Mouse (Mus musculus): ENCODE data around the gene Gm42906. TPM values are rescaled to one million over a fixed set of nuclear protein-coding genes. Genes with fewer than 3 reads are reported as not detected.

Gene Gm42906
- polyA plus RNA-seq, 1 experiment from 2014 or later: not detected

DNA sequence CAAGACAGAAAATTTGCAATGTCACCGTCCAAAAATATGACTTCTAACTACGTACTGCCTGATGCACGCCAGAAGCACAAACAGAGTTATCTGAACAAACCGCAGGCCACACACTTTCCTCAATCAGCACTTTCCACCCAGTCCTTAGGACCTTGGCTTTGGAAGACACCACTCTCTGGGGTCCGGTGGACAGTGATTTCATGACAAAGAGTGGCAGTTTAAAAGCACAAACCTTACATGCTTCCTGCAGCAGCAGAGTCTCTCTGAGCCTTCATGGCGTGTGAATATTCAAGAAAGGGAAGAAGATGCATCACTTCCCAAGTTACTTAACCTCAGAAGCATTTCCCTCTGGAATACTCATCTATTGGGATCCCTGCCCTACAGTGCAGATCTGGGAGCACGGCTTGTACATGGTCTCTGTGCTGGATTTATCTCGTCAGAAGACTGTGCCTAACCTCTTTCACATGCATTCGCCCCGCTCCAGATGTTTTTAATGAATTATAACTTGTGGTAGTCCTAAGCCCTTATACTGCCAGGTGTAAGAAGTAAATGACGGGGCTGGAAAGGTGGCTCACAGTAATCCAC is 244.2 kb downstream of the Gm42906 start:
- Histone ChIP-seq H3K36me3 (replicated peaks) (no peaks in the 10 kb centered on the region), H3K27me3 (ENCODE audit: poor library complexity, severe bottlenecking) (no peaks in the 10 kb centered on the region), H3K27ac (no peak overlapping the region), H3K4me1 (peaks cover 13% of the 10 kb centered on the region), H3K4me3 (no peak overlapping the region), H3K9me3 (no peaks in the 10 kb centered on the region)
- no peak for DNase-seq (ENCODE audit: extremely low spot score, low spot score)
- 89% methylated on average over 11 of the region's 11 CpGs for WGBS

- no peak overlapping the region for H3K4me3 ChIP-seq
- 91% methylated on average over 8 of the region's 8 CpGs for WGBS
Measured at GRCm38 (mm10) chr5:151181288-151181687, 246.7 kb downstream of the Gm42906 start.

GRCm38 (mm10) chr5:151180176-151180785 is 247.7 kb downstream of the Gm42906 start:
- no peak for DNase-seq (ENCODE audit: extremely low spot score, low spot score)
- H3K36me3 ChIP-seq (replicated peaks): no peaks in the 10 kb centered on the region
- WGBS: 93% methylated on average over 9 of the region's 9 CpGs

More at GRCm38 (mm10) chr5:151181288-151181687, 246.7 kb downstream of the Gm42906 start:
- Histone ChIP-seq H3K4me1 (peaks cover 9% of the 10 kb centered on the region), H3K9me3 (no peaks in the 10 kb centered on the region), H3K27me3 (ENCODE audit: poor library complexity, severe bottlenecking) (no peaks in the 10 kb centered on the region), H3K27ac (no peak overlapping the region), H3K36me3 (replicated peaks) (no peaks in the 10 kb centered on the region)
- no peak for DNase-seq (ENCODE audit: extremely low spot score, low spot score)

GRCm38 (mm10) chr5:151177171-151177570 is 250.8 kb downstream of the Gm42906 start:
- no peaks in the 10 kb centered on the region for H3K36me3 ChIP-seq (replicated peaks)
- 92% methylated on average over 3 of the region's 3 CpGs for WGBS
- H3K4me1 ChIP-seq: 0 out of 2 replicates have a peak, but pooled peaks cover 8% of the 10 kb centered on the region
- H3K27ac ChIP-seq: no peak overlapping the region
- no peaks in the 10 kb centered on the region for H3K27me3 ChIP-seq (ENCODE audit: poor library complexity, severe bottlenecking)
- no peak for DNase-seq (ENCODE audit: extremely low spot score, low spot score)
- no peaks in the 10 kb centered on the region for H3K9me3 ChIP-seq
- no peak overlapping the region for H3K4me3 ChIP-seq

More at GRCm38 (mm10) chr5:151180176-151180785, 247.7 kb downstream of the Gm42906 start:
- no peak overlapping the region for H3K4me3 ChIP-seq
- H3K9me3 ChIP-seq: no peaks in the 10 kb centered on the region
- peaks cover 3% of the 10 kb centered on the region for H3K4me1 ChIP-seq
- no peaks in the 10 kb centered on the region for H3K27me3 ChIP-seq (ENCODE audit: poor library complexity, severe bottlenecking)
- H3K27ac ChIP-seq: no peak overlapping the region

- Histone ChIP-seq H3K4me1 (0 out of 2 replicates have a peak, but pooled peaks cover 8% of the 10 kb centered on the region), H3K9me3 (no peaks in the 10 kb centered on the region), H3K27me3 (ENCODE audit: poor library complexity, severe bottlenecking) (no peaks in the 10 kb centered on the region), H3K4me3 (no peak overlapping the region), H3K36me3 (replicated peaks) (no peaks in the 10 kb centered on the region), H3K27ac (no peak overlapping the region)
- WGBS: 83% methylated on average over 4 of the region's 4 CpGs
- DNase-seq (ENCODE audit: extremely low spot score, low spot score): no peak
Measured at GRCm38 (mm10) chr5:151175897-151176313, 252.1 kb downstream of the Gm42906 start.

DNA sequence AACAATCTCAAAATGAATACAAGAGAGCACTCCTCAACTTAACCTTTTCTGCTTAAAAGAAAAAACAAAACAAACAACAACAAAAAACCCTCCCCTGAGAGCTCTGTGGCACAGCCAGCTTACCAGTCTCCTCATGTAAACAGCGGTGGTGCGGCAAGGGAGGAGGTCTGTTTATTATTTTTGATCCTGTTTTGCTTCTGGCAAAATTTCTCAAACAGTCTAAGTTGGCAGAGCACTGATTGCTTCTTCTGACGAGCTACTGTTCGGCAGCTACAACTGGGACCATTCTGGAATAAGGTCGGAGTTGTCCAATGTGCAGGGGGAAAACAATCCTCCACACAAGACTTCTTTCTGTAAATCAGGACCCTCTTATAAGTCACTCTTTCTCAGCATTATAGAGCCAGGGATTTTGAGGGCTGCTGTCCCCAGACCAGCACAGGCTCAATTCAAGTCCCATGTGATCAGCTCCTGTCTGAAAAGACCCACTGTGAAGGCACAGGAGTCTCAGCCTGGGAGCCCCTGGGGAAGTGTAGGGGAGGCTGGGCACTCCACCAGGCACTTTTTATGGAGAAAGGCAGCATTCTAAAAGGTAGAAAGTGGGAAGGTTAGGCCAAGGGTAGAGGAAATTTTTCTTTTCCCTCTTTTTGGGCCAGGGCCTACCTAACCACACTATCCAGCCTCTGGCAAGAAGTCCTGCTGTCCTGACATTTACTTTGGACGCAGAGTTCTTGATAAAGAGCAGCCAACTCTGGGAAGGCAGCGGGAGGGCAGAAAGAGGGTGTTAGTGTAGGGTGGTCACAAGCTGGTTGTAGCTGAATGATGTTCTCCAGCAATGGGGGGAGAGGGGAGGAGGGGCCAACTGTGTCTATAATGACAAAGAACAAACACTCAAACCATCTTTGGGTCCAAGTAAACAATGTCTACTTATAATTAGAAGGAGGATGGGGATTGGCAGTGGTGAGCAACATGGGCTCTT is 253.2 kb downstream of the Gm42906 start:
- Histone ChIP-seq H3K27ac (no peak overlapping the region), H3K27me3 (ENCODE audit: poor library complexity, severe bottlenecking) (no peaks in the 10 kb centered on the region), H3K9me3 (no peaks in the 10 kb centered on the region), H3K4me3 (no peak overlapping the region), H3K4me1 (0 out of 2 replicates have a peak, but pooled peaks cover 8% of the 10 kb centered on the region), H3K36me3 (replicated peaks) (no peaks in the 10 kb centered on the region)
- no peak for DNase-seq (ENCODE audit: extremely low spot score, low spot score)
- 82% methylated on average over 7 of the region's 7 CpGs for WGBS

- Histone ChIP-seq H3K27ac (no peak overlapping the region), H3K36me3 (replicated peaks) (no peaks in the 10 kb centered on the region), H3K4me1 (0 out of 2 replicates have a peak, but pooled peaks cover 8% of the 10 kb centered on the region), H3K9me3 (no peaks in the 10 kb centered on the region), H3K4me3 (no peak overlapping the region), H3K27me3 (ENCODE audit: poor library complexity, severe bottlenecking) (no peaks in the 10 kb centered on the region)
- DNase-seq (ENCODE audit: extremely low spot score, low spot score): no peak
- 100% methylated on average over 1 of the region's 1 CpGs for WGBS
Measured at GRCm38 (mm10) chr5:151173774-151174173, 254.2 kb downstream of the Gm42906 start.

DNA sequence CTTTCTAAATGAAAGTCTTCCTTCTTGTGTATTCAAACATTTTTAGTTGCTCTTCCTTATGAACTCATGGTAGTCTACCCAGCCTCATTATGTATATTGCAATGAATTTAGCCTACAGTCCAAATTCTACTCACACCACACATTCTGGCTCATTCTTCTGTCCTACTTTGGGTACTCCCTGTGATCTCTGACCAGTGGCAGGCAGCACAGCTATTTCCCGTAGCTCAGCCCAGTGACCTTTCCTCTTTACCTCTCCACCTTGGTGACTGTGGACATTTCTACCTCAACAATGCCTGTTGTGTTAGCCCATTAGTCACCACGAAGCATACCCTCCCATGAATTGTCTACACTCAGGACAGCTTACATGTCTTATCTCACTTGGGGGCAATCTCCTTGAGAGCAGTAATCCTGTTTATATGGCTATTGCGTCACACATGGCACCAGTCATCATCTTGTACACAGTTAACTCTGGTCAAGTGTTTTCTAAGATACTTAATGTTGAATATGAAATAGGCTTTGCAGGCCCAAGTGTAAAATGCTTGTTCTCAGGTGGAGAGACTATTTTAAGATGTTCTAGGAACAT is 257.7 kb downstream of the Gm42906 start:
- no peak for DNase-seq (ENCODE audit: extremely low spot score, low spot score)
- H3K27ac ChIP-seq: no peak overlapping the region
- no peaks in the 10 kb centered on the region for H3K36me3 ChIP-seq (replicated peaks)
- no peak overlapping the region for H3K4me3 ChIP-seq
- no peaks in the 10 kb centered on the region for H3K9me3 ChIP-seq
- WGBS: 86% methylated on average over 3 of the region's 3 CpGs
- 0 out of 2 replicates have a peak, but pooled peaks cover 8% of the 10 kb centered on the region for H3K4me1 ChIP-seq
- no peaks in the 10 kb centered on the region for H3K27me3 ChIP-seq (ENCODE audit: poor library complexity, severe bottlenecking)

DNA sequence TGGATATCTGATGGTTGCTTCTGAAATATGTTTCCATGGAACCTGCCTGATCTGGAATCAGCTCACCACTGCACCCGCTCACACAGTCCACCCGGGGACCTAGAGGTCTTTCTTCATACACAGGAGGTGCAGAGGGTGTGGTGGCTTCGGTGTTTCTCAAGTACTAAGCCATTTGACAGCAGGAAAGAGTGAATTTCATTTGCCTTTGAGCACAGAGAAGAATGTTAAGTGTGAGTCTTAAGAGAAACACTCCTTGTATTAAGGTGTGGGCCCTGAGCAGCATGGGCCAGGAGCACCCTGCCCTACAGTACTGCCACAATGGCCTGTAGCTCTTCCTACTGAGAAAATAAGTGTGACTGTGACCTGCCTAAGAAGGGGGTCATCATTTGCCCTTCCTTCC is 259.8 kb downstream of the Gm42906 start:
- no peak overlapping the region for H3K27ac ChIP-seq
- WGBS: 92% methylated on average over 3 of the region's 3 CpGs
- DNase-seq (ENCODE audit: extremely low spot score, low spot score): no peak
- H3K36me3 ChIP-seq (replicated peaks): no peaks in the 10 kb centered on the region
- no peaks in the 10 kb centered on the region for H3K27me3 ChIP-seq (ENCODE audit: poor library complexity, severe bottlenecking)
- no peaks in the 10 kb centered on the region for H3K9me3 ChIP-seq
- H3K4me1 ChIP-seq: peaks cover 20% of the 10 kb centered on the region
- no peak overlapping the region for H3K4me3 ChIP-seq

DNA sequence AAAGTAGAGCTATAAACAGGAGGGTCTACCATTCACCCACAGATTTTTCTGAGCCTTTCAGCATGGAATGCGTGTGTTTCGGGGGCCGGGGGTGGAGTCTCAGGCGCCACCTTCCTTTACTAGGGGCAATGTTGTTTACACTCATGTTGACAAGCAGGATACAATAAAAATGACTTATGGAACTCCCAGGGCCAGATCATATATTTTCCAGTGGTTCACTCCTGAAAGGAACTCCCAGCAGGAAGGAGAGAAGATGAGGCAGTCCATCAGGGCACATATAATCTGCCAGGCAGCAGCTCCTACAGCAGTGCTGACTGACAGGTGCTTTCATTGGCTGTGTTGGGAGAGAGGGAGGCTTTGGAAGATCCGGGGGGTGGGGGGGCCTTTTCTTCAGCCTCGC is 260.3 kb downstream of the Gm42906 start:
- no peaks in the 10 kb centered on the region for H3K9me3 ChIP-seq
- no peak overlapping the region for H3K27ac ChIP-seq
- WGBS: 84% methylated on average over 6 of the region's 6 CpGs
- H3K27me3 ChIP-seq (ENCODE audit: poor library complexity, severe bottlenecking): no peaks in the 10 kb centered on the region
- H3K4me1 ChIP-seq: peaks cover 20% of the 10 kb centered on the region
- H3K4me3 ChIP-seq: no peak overlapping the region
- H3K36me3 ChIP-seq (replicated peaks): no peaks in the 10 kb centered on the region
- no peak for DNase-seq (ENCODE audit: extremely low spot score, low spot score)

GRCm38 (mm10) chr5:151166266-151166665 is 261.7 kb downstream of the Gm42906 start:
- 86% methylated on average over 5 of the region's 5 CpGs for WGBS
- no peak overlapping the region for H3K27ac ChIP-seq
- H3K27me3 ChIP-seq (ENCODE audit: poor library complexity, severe bottlenecking): no peaks in the 10 kb centered on the region
- H3K9me3 ChIP-seq: no peaks in the 10 kb centered on the region
- H3K4me3 ChIP-seq: no peak overlapping the region
- no peaks in the 10 kb centered on the region for H3K36me3 ChIP-seq (replicated peaks)
- H3K4me1 ChIP-seq: peaks cover 26% of the 10 kb centered on the region
- no peak for DNase-seq (ENCODE audit: extremely low spot score, low spot score)

- H3K4me1 ChIP-seq: peaks cover 26% of the 10 kb centered on the region
- WGBS: 91% methylated on average over 6 of the region's 6 CpGs
- H3K27ac ChIP-seq: no peak overlapping the region
- no peaks in the 10 kb centered on the region for H3K36me3 ChIP-seq (replicated peaks)
- no peaks in the 10 kb centered on the region for H3K27me3 ChIP-seq (ENCODE audit: poor library complexity, severe bottlenecking)
- no peak for DNase-seq (ENCODE audit: extremely low spot score, low spot score)
- no peaks in the 10 kb centered on the region for H3K9me3 ChIP-seq
- no peak overlapping the region for H3K4me3 ChIP-seq
Measured at GRCm38 (mm10) chr5:151165381-151166016, 262.5 kb downstream of the Gm42906 start.
